Mouse (Mus musculus) brain, adult 10 weeks (tissue): ENCODE measurements around the gene Timm44. TPM values are rescaled to one million over a fixed set of nuclear protein-coding genes. Genes with fewer than 3 reads are reported as not detected.

Experiments
- polyA plus RNA-seq: library from polyadenylated mRNA; stranded (reverse); fragments of 350-450 nt; fragmentation: Illumina TruSeq; extraction: RNeasy Lipid Tissue Mini Kit (QIAGEN cat#74804); gene quantifications from one replicate; pipeline ENCODE4 v1.2.3, GENCODE M21; 2015; ENCODE audit warnings: low read depth, low replicate concordance

Gene Timm44
- 73.6 TPM for polyA plus RNA-seq

DNA sequence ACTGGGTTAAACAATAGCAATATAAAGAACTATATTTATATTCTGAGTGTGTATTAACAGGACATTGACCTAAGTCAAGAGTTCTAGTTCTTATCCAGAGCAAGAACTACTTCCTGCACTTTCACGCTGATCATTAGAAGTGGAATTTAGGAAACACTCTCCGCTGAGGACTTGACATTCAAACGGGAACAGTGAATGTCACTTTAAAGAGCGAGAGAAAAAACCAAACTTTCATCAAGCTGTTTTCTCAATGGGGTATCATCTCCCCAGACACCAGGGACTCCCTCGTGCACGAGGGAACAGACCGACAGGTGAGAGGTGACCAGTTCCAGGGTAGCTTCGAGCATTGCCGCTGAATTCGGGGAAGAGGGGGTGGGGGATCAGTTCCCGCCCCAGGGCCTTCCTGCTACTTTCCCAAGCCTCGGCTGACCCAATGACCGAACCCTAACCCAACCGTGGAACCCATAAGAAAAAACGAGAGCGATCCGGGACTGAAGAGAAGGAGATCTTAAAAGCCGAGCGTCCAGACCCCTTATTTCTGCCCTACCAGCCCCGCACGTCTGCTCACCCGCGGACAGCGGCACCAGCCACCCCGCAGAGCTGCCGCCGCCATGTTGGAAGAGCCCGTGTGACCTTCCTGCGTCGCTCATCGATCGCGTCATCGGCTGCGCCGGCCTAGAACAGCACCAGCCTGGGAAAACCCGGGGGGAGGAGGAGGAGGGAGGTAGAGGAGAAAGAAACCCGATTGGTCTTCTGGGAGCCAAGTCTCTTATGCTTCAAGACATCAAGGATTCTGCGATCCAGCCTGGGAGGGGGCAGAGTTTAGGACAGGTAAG lies at the start of gene Timm44:
TSS of gene Timm44 (minus strand) at position 639 of the 836 bp plus-strand sequence.

DNA sequence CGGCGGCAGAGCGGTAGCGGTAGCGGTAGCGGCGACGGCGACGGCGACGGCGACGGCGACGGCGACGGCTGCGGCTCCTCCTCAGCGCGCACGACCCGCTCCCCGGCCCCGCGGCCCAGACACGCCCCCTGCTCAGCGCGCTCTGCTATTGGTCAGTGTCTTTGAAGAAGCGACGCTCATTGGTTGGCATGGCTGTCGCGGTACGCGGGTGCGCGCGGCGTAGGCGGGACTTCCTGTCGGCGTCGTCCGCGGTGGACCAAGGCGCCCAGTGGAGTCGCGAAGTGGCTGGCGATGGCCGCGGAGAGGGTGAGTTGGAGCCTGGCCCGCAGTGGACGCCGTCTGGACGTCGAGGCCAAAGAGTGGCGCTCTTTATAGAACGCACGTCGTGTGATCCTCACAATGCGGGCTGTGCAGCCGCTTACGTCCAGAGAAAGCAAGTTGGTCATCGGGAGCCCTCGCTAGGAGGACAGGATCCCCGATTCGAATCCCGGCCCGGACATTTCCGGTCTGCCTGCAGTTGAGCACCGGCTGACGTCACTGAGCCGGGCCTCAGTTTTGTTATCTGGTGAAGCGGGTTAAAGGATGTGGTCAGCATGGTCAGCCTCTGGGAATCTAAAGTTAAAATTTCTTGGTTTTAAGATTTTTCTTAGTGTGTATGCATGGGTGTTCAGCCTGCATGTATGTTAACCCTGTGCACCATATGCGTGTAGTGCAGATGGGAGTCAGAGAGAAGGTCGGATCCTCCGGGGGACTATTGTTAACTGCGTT lies 49.5 kb upstream of the Timm44 start, which contains the start of the genes Ccl25 and Elavl1:
TSS of gene Ccl25 (plus strand) at position 228 of the 768 bp plus-strand sequence.
TSS of gene Elavl1 (minus strand) at position 431 of the 768 bp plus-strand sequence.

DNA sequence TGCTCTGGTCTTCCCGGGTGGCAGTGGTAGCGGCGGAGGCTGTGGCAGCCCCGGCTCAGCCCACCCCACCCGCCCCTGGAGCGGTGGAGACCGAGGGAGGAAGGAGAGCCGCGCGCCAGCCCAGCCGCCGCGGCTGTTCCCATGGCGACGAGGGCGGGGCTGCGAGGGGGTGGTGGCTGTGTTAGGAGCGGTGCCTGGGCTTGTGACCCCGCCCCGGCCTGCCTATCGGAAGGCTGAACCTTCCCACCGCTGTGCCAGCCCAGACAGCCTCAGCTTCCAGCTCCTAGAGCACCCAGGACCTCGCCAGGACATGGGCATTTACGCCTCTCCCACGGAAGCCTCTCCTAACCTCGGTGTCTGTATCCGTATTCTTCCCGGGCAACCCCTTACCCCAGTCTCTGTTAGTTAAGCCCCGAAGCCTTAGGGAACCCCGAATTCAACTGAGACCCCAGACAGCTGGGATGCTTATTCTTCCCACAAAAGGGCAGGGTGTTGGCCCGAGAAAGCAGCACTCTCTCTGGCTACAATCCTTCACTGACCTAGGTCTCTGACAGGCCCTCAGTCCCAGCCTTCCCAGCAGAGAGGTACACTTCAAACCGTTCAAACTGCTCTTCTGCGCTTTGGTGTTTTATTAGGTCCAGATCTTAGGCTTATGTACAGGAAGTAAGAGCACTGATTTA lies 16.4 kb downstream of the Timm44 start, which contains the start of gene Ctxn1:
TSS of gene Ctxn1 (minus strand) at position 150 of the 680 bp plus-strand sequence.

DNA sequence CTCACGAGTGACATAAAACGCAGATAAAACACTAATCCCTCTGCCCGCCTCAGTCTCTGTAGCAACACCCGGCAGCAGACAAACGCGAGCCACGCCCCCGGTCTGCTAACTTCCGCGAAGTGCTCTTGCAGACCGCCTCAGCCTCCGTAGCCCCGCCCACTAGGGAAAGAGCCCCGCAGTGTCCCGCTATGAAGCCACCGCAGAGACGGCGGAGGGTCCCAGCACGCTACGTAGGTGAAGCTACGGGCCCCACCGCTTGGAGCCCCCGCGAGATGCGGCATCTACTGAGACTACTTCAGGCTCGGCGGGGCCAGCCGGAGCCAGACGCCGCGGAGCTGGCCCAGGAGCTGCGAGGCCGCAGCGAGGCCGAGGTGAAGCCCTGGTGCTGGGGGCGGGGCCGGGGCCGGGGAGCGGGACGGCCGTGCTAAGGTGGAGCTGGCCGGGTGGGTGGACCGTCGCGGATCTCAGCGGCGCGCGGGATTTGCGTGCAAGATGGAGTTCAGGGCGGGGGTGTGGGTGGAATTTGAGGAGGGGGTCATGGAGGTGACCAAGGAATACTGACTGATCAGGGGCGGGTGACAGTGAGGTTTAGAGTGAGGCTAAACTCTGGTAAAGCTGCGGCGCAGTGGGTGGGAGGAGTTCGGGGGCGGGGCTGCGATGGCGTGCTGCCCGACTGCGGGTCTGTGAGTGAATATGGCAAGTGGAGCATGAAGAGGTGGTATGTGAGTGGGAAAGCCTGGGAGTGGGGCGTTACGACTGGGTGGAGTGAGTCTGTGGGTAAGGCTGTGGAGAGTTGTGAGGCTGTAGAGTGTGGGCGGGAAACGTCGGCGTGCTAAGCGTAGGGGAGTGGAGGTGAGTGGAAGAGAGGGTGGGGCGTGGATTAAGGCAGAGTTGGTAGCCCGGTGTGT lies 22.5 kb downstream of the Timm44 start, which contains the start of gene Snapc2:
TSS of gene Snapc2 (plus strand) at position 147 of the 908 bp plus-strand sequence.

DNA sequence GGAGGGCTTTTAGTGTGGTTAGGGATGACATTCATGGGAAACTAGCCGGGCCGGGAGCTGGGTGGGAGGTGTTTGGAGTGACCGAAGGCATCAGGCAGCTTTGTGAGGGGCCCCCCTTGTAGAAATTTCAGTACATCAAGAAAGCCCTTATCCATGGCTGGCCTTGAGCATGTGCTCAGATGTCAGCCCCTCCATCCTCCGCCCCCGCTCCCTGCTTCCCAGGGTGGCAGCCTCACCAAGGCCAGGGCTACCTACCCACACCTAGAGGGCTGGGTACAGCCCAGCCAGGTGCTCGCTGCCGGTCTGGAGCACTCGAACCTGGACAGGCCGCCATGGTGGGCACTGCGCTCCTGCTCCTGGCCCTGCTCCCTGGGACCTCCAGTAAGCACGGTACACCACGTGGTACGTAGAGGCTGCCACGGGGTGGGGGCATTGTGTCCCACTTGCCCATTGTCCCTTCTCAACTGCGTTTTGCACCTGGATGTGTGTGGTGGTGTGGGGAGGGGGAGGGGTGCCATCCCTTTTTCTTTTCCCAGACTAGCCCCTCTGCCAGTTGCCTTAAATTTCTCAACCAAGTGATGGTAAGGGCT lies 27.7 kb downstream of the Timm44 start, which contains the start of gene Tgfbr3l:
TSS of gene Tgfbr3l (plus strand) at position 264 of the 590 bp plus-strand sequence.

DNA sequence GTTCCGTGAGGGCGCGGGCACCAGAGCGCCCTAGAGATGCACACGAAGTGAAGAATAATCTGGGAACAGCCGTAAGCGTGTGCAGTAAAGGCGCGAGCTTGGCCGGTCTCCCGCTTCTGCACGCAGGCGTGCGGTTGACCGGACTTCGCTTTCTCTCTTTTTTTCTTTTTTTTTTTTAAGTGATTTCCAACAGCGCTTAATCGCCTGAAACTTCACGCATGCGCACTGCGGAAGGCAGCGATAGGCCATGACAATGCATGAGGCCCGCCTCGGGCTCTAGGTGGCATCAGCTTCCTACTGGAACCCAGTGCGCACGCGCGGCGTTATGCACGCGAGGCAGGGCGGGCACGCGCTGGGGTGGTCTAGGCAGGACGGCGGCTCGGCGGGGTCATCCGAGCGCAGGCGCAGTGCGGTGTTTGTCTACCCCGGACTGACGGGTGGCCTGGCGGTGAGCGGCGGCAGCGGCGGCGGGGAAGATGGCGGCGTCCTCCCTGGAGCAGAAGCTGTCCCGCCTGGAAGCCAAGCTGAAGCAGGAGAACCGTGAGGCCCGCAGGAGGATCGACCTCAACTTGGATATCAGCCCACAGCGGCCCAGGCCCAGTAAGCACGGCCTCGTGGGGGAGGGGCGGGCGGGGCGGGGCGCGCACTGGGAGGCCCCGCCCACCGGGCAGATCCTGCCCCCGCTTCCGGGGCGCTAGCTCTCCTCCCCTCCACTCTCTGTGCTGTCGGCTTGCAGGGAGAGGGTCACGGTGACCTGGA lies 37.1 kb downstream of the Timm44 start, which contains the start of the genes Map2k7 and Gm49320:
TSS of gene Map2k7 (plus strand) at position 307 of the 759 bp plus-strand sequence.
TSS of gene Gm49320 (plus strand) at position 432 of the 759 bp plus-strand sequence.

DNA sequence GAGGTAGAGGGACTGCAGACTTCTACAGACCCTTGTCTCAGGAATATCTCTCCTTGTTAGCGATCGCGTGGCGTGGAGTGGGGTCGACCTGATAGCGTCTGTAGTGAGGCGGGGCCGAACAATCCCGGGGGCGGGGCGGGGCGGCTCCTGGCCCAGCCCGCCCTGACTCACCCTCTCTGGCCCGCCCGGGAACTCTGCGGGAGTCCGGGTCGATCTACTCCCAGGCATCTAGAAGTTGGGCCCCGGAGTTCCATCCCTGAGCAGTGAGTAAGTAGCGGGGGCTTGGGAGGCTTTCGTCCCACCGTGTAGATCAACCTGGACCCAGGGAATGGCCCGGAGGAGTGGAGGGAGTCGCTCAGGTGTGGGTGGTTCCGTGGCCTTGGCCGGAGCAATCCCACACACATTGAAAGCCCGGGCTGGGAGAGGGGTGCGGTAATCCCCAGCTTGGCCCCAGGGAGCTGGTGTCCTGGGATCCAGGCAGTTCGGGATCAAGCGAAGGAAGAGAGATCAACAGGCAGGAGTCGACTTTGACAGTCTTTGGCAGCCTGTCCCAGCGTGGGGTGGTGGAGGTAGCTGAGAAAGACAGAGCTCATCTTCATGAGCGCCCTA lies 48.9 kb downstream of the Timm44 start, which contains the start of gene Lrrc8e:
TSS of gene Lrrc8e (plus strand) at position 89 of the 609 bp plus-strand sequence.

DNA sequence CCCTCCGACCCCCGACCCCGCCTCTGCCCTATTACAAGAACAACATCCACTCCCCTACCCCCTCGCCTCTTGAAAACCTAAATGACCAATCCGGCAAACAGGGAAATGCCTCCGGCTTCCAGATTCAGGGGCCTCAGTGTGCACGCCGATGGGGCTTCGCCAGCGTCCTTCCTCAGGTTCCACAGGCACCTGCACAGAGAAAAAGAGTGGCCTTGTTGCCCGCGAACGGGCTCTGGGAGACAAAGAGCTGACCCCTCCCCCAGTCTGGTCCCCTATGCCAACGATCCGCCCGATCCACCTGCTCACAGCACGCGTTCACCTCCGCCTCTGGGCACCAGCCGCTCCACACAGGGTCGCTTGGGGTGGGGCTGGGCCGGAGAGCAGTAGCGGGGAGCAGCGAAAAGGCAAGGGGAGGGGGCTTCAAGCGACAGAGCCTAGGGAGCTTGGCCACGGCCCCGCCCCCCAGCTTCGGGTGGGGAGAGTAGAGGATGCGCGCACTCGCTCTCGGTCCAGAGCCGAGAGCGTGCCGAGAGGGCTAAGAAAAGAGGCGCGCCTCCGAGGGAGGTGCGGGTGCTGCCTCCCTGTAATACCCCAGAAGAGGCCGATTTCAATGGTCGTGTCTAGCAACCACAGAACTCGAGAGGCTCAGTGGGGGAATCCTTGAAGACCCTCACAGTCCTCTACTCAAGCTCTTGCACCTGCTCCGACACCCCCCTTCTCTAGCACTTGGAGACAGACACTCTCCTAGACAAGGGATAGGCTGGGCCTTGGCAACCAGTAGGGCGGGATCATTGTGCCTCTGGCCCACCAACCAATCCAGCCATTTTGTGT lies 58.7 kb downstream of the Timm44 start, which contains the start of gene Prr36:
TSS of gene Prr36 (minus strand) at position 669 of the 831 bp plus-strand sequence.

Other genes with a start within 250 kb of the Timm44 start
- gene Cd209f, start 170.1 kb downstream of the Timm44 start, polyA plus RNA-seq, result 0.95 TPM
- not detected for gene Cd209g, start 141.8 kb downstream of the Timm44 start, polyA plus RNA-seq
- 66.6 TPM for gene Evi5l, start 109.3 kb downstream of the Timm44 start, polyA plus RNA-seq
- gene Prr36, start 58.5 kb downstream of the Timm44 start, polyA plus RNA-seq, result 12.3 TPM
- gene Lrrc8e, start 49.1 kb downstream of the Timm44 start, polyA plus RNA-seq, result not detected
- 57.1 TPM for gene Map2k7, start 37.2 kb downstream of the Timm44 start, polyA plus RNA-seq
- gene Gm49320, start 37.0 kb downstream of the Timm44 start, polyA plus RNA-seq, result 1.7 TPM
- gene Tgfbr3l, start 27.7 kb downstream of the Timm44 start, polyA plus RNA-seq, result 6.5 TPM
- 40.7 TPM for gene Snapc2, start 22.8 kb downstream of the Timm44 start, polyA plus RNA-seq
- 546 TPM for gene Ctxn1, start 16.6 kb downstream of the Timm44 start, polyA plus RNA-seq
- gene Ccl25, start 49.3 kb upstream of the Timm44 start, polyA plus RNA-seq, result 14.3 TPM
- gene Elavl1, start 49.5 kb upstream of the Timm44 start, polyA plus RNA-seq, result 28.6 TPM
- 40.8 TPM for gene Cers4, start 217.1 kb upstream of the Timm44 start, polyA plus RNA-seq